Mouse (Mus musculus): Measurements from ENCODE around the gene Vmn1r25.
"Not testable (repeated sequence)": the region's sequence is repeated elsewhere in the genome, so short reads cannot be mapped to it uniquely, and the experiment has no call there.

Gene Vmn1r25

GRCm38 (mm10) chr6:57980710-57981109 lies at the start of gene Vmn1r25:
Vmn1r25 (minus strand) TSS chr6:57980810.
- no peak for DNase-seq (ENCODE audit: low spot score)

- DNase-seq (ENCODE audit: low spot score), result not testable (repeated sequence)
Measured at GRCm38 (mm10) chr6:58017478-58017877, 36.9 kb upstream of the Vmn1r25 start.

GRCm38 (mm10) chr6:58015059-58015458 lies 34.4 kb upstream of the Vmn1r25 start, which contains the start of gene Vmn1r26:
Vmn1r26 (minus strand) TSS chr6:58015159.
- DNase-seq (ENCODE audit: low spot score), result no peak

GRCm38 (mm10) chr6:57961403-57961802 lies 19.2 kb downstream of the Vmn1r25 start, which contains the start of gene Vmn1r24:
Vmn1r24 (minus strand) TSS chr6:57961503.
- not testable (repeated sequence) for DNase-seq (ENCODE audit: low spot score)
